Mouse (Mus musculus): ENCODE data around the gene Armh3.

- TF ChIP-seq GATA1 (IDR thresholded peaks at IDR 0.05; ENCODE audit: borderline replicate concordance, low read length) (no peak), FLI1 (IDR thresholded peaks at IDR 0.05; ENCODE audit: low read length) (no peak)
These were observed 116.2 kb downstream of the Armh3 start for GRCm38 (mm10) chr19:45882056-45882455.

Measured in megakaryocyte, embryonic 14.5 days (primary cell).